Mouse (Mus musculus) fibroblast of lung, adult 2 months (primary cell): Measurements from ENCODE around the gene Stk10.
"Not testable (repeated sequence)": the region's sequence is repeated elsewhere in the genome, so short reads cannot be mapped to it uniquely, and the experiment has no call there.

Experiments
- DNase-seq: peaks from one replicate; pipeline ENCODE4 v3.0.0-alpha.2; 2011; ENCODE audit warnings: low read depth

Gene Stk10

DNA sequence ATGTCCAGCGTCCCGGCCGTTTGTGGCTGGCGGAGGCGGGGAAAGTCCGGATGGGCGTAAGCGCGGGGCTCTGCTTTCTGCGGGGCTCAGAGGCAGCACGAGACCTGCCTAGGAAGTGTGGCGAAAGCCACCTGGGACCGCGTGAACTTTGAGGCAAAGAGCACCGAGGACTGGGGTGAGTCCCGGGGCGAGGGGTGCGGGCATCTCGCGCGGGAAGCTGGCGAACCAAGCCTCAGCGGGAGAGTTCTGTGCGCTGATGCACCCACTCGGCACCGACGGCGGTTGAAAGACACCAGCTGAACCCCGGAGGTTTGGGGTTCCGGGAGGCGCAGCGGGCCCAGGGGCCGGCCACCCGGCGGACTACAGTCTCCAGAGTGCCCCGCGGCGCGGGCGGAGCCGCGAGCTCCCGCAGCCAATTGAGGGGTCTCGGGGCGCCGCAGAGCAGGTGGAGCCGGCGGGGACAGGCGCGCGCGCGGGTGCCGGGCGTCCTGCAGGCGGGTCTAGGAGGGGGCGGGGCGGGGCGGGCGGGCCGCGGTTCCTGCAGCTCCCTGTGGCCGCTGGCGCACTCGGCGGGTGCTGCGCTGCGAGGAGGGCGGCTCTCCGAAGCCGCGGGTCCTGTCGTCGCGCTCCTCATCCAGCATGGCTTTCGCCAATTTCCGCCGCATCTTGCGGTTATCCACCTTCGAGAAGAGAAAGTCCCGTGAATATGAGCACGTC, at the start of gene Stk10:
Gene Stk10, plus strand, starts transcription at position 541 of the 717 bp plus-strand sequence.
- DNase-seq: no peak

DNA sequence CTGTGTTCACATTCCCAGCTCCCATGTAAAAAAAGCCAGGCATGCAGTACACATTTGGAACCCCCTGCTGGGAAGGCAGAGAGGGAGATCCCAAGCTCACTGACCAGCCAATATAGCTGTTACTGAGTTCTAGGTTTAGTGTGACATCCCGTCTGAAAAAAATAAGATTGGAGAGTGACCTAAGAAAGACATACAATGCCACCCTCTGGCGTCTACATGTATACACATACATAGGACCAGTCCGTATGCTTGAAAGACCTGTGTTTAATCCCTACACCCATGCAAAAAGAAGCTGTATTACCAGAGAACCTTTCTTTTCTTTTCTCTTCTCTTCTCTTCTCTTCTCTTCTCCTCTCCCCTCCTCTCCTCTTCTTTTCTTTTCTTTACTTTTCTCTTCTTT, 47.8 kb upstream of the Stk10 start:
- DNase-seq: no peak

DNA sequence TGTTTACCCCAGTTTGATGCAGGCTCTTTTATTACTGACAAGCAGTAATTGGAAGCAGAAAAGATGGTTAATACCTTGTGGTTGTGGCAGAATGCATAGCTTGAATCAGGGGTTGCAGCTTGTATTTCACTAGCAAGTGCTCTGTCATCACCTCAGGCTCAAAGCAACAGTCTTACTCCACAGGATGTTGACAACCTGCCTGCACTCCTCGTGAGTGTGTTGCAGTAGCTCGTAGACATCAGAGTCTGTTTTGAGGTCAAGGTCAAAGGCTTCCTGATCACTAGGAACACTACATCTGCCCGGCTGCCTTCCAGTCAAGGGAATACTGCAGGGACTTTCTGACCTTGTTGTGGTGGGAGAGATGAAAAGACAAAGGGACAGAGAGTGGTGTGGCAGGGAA, 46.5 kb upstream of the Stk10 start:
- no peak for DNase-seq

GRCm38 (mm10) chr11:32487501-32487900, 45.6 kb upstream of the Stk10 start:
- DNase-seq: no peak

DNA sequence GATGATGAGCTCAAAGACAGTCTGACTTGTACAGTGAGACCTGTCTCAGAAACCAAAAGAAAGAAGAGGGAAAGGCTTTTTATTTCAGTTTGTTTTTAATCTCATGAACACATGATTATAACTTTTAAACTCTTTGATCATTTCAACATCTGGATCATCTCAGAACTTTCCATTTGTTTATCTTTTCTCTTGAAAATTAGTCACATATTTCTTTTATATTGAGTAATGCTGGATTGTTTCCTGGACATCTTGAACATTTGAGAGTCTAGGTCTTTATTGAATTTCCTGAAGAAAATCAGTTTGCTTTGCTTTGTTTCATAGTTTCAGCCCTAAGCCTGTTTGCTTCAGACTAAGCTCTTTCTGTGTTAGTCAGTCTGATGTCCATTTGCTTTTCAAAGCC, 44.8 kb upstream of the Stk10 start:
- DNase-seq: no peak

- DNase-seq: no peak
Observed at GRCm38 (mm10) chr11:32488808-32489670, 44.1 kb upstream of the Stk10 start.

GRCm38 (mm10) chr11:32491079-32491478, 42.0 kb upstream of the Stk10 start:
- DNase-seq: no peak

- DNase-seq: no peak
Observed at GRCm38 (mm10) chr11:32493312-32493711, 39.8 kb upstream of the Stk10 start.

DNA sequence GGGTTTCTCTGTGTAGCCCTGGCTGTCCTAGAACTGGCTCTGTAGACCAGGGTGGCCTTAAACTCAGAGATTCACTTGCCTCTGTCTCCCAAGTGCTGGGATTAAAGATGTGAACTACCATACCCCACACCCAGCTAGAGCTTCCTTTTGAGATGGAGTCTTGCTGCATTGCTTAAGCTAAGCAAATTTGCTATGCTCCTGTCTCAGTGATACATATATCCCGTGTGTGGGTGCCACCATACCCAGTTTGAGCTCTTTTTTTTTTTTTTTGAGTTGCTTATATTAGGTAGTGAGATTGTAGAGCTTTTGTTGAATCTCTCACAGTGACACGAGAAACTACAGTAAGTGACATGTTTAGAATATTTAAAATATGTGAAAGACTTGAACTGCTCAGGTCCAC, 37.8 kb upstream of the Stk10 start:
- no peak for DNase-seq

DNA sequence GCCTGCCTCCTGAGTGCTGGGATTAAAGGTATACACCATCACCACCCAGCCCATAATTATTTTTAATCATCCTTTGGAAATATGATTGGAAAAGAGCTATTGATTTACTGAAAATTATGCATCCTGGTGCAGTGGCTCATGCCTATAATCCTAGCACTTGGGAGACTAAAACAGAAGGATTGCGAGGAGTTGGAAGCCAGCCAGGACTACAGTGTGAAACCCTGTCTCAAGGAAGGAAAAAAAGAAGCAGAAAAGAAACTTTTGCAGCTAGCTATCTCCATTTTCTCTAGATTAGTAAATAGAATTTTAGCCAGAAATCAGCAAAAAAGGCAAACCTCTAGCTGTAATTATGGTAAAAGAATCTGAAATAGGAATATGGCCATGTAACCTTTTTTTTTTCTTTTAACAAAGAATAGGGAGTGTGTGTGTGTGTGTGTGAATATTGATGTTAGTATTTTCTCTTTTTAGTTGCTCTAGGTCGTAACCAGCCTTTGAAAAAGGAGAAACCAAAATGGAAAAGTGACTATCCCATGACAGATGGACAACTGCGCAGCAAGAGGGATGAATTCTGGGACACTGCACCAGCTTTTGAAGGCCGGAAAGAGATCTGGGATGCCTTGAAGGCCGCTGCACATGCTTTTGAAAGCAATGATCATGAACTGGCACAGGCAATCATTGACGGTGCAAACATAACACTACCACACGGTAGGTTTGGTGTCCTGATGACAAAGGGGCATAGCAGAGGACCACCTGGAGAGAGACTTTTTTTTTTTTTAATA, 34.2 kb upstream of the Stk10 start:
- DNase-seq: no peak

DNA sequence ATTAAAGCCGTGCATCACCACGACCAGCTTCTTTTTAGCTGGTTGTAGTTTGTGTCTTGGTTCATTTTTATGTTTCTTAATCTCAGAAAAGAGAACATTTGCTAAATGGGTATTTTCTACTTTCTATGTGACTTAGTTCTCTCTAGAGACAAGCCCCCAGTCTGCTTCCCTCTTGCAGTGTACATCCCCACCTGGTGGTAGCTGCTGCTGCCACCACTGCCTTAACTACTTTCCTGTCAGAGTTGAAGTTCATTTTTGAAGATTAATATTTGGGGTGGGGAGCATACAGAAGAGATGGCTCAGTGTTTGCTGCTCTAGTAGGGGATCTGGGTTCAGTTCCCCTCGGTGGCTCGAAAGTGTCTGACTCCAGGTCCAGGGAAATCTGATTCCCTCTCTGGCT, 33.2 kb upstream of the Stk10 start:
- DNase-seq: no peak

DNA sequence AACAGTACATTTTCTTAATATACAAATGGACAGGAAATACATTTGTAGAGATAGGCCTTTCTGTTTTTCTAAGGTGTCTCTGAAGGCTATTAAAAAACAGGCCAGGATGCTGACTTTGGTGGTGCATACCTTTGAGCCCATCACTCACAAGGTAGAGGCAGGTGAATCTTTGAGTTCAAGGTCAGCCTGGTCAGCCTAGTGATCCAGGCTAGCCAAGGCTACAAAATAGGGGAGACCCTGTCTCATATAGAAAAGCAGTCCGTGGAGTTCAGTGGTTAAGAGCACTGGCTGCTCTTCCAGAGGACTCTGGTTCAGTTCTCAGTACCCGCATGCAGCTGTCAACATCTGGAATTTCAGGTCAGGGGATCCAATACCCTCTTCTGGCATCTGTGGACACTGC, 29.4 kb upstream of the Stk10 start:
- DNase-seq: no peak

DNA sequence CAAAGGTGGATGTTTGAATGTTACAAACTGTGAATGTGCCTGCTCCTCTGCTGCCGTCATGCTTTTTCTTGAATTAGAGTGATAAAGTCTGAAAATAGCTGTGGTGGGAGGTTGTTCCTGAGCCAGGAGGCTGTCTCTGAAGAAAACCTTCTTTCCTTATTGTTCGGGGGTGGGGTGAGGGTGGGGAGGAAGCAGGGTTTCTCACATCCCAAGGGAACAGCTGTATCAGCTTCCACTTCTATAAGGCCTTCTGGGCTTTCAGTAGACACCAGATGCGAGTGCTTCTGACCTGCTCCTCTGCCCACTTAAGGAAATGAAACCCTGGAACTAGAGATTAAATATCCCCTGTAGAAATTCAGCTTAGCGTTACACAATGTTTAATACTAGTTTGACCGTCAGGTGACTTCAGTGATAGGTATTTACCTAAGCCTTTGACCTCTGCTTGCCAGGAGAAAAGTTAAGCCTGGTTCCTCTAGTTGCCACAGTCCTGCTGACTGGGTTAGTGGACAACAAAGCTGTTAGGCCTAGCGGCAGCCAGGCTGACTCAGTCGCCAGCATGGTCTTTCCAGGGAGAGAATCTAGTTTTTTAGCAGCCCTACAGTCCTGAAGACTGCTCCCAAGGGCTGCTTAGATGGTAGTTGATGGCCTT, 27.9 kb upstream of the Stk10 start:
- DNase-seq: no peak

DNA sequence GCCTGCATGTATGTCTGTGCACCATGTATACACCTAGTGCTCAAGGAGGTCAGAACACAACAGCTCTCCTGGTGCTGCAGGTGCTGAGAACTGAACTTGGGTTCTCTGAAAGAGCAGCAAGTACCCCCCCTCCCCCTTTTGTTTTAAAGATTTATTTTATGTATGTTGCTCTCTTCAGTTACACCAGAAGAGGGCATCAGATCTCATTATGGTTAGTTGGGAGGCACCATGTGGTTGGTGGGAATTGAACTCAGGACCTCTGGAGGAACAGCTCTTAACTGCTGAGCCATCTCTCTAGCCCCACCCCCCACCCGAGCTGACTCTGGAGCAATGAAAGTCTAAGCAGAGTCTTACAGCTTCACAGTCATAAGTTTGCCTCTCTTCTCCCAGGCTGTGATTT, 22.2 kb upstream of the Stk10 start:
- DNase-seq: no peak

- DNase-seq: not testable (repeated sequence)
Observed at GRCm38 (mm10) chr11:32514853-32515252, 18.3 kb upstream of the Stk10 start.

DNA sequence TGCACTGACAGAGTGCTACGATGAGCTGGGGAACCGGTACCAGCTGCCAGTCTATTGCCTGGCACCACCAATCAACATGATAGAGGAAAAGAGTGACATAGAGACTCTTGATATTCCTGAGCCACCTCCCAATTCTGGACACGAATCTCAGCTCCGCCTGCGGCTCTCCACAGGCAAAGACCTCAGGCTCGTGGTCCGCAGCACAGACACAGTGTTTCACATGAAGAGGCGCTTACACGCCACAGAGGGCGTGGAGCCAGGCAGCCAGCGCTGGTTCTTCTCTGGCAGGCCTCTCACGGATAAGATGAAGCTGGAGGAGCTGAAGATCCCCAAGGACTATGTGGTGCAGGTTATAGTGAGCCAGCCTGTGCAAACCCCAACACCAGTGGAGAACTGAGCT, 17.0 kb upstream of the Stk10 start:
- DNase-seq: no peak

GRCm38 (mm10) chr11:32516916-32517712, 16.0 kb upstream of the Stk10 start:
- DNase-seq: no peak

GRCm38 (mm10) chr11:32518770-32519169, 14.3 kb upstream of the Stk10 start:
- no peak for DNase-seq

GRCm38 (mm10) chr11:32519354-32519753, 13.8 kb upstream of the Stk10 start:
- no peak for DNase-seq

GRCm38 (mm10) chr11:32521246-32521645, 11.9 kb upstream of the Stk10 start:
- no peak for DNase-seq
